Mouse (Mus musculus) cerebellum, postnatal 25 days (tissue): ENCODE results near the gene Tuft1.
"Not testable (repeated sequence)": the region's sequence is repeated elsewhere in the genome, so short reads cannot be mapped to it uniquely, and the experiment has no call there.

Experiments used
- DNase-seq, 2 experiments: peaks; one replicate each; pipeline ENCODE4 v3.0.0; 2021; ENCODE audit warnings: mixed read lengths in 2 of 2

Gene Tuft1

DNA sequence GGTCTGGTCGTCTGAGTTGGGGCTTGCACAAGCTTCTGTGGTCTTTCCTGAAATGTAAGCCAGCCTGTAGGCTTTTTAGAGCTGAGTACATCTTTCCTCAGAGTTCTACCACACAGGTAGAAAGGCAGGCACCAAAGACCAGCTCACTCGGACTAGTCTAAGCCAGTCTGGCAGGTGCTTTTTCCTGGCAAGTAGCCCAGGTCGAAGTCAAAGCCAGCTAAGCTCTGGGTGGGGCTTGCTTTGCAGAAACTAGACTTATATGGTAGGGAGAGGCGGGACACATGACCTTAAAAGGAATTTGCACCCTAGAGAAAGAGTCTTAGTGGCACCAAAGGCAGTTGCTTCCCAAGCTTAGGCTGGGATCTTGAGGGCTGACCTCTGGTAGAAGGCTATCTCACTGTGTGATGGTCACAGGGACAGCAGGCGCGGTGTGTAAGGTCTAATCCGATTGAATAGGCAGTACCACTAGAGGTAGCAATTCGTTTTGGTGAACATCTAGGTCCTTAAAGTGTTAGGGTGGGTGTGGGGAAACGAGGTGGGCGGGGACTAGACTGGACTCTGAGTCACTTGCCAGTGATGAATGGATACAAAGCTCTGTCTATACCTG, 573 bp upstream of the Tuft1 start:
- peak; percentile 16 to 19 for DNase-seq

DNA sequence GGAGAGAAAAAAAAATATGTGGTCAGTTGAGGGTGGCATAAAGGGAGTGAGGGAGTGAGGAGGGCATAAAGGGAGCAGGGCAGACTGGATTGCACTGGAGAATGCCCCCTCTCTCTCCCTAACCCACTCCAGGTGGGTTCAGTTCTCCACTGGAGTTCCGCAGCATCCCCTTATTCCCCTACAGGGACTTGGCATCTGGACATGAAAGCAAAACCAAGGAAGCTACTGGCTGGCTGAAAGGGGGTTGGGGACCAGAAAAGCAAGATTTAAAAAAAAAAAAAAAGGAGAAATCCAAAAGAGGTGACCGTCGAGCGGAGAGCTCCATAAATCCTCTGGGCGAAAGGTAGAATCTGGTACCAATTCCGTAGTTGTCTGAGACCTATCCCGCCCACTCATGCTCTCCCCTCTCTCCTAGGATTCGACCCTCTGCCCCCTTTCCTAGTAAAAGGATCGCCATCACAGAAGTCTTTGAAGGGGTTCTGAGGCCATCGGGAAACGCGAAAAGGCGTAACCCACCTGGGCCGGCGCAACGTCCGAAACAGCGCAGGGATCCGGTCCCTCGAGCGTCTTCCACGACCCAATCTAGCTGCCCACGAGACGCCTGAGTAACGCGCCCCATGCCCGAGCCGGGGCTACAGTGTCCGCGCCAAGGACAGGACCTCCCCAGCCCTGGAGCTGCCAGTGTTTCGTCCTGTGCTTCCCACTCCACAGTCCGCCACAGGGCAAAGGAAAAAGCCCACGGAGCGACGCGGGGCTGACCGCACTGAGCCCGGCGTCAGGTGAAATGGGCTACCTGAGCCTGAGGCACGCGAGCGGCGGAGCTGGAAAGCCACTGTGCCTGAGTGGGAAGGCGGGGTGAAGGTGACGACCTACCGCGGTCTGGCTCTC, 576 bp downstream of the Tuft1 start:
- DNase-seq = peak in 1 of 2 experiments; percentile 7

GRCm38 (mm10) chr3:94653967-94654366, 4.7 kb downstream of the Tuft1 start:
- not testable (repeated sequence) for DNase-seq

GRCm38 (mm10) chr3:94650409-94650808, 8.3 kb downstream of the Tuft1 start:
- DNase-seq = no peak

DNA sequence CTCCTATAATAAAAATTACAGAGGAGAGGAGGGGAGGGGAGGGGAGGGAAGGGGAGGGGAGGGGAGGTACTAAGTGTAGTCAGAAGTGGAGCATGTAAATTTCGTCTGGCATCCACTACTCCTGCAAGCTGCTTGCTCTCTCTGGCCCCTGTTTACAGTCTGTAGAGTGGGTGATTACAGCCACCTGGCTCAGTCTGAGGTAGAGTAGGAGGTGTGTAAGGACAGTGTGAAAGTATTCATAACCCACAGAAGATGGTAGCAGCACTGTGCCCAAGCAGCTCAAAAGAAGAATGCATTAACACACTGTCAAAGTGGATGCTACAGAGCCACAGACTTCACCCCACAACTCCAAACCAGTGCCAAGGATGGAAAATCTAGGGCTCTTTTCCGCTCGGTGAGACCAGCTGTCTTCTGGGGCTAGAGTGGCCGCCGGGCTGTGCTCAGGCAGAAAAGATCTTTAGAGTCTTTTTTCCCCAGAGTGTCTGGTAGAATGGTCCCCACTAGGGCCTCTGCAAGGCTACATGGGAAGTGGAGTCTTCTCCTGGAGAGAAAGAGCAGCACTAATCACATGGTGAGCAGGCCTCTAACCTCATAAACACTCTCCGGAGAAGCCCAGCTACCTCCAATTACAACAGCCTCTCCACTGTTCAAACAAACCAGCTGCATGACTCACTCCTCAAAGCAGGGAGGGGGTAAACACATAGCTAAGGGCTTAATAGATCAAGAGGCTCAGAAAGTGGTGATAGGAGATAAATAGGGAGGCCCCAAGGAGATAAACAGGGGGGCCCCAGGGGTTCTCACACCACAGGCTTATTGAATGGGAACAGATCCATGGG, 9.7 kb downstream of the Tuft1 start:
- peak in 1 of 2 experiments; percentile 6 for DNase-seq

DNA sequence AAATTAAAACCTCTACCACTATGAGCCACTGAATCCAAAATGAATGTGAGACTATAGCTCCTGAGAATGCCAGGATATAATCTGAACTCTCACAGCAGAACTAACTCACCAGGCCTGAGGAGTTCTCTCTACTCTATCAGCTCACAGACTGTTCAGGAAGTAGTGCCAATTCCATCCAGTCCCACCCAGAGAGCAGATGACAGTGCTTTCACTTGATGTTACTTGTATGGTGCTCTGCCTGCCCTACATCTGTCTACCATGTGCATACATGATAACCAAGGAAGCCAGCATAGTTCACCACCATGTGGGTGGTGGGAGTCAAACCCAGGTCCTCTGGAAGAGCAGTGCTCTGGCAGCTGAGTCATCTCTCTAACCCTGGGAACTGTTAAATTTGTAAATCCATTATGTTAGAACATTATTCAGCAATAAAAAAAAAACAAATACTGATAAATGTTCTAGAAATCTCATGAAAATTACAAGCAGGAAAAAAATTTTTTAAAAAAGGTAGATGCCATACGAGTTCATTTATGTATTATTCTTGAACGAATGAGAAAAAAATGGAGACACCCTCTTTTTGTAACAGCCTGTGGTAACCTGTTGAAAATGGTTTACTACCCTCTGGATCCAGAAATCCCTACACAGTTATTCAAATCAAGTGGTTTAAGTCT, 16.0 kb downstream of the Tuft1 start, which contains the start of gene Gm10972:
Gene Gm10972 (plus strand): TSS at position 618 of the 668 bp plus-strand sequence.
- DNase-seq = not testable (repeated sequence)

DNA sequence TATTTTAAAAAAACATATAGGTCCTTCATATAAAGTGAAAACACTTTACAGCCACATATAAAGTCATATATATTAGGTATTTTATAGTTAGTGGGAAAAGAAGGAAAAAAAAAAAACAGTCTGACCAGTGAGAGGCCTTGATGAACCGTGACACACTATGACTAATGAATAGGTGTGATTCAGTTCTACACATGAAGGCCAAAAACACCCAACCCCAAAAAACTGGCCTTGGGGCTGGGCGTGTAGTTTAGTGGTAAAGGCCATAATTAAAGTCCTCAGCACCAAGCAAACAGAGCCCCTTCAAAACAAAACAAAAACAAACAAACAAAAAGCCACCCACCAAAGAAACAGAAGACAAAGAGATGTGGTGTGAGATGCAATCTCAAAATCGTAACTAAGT, 28.8 kb downstream of the Tuft1 start:
- no peak for DNase-seq

DNA sequence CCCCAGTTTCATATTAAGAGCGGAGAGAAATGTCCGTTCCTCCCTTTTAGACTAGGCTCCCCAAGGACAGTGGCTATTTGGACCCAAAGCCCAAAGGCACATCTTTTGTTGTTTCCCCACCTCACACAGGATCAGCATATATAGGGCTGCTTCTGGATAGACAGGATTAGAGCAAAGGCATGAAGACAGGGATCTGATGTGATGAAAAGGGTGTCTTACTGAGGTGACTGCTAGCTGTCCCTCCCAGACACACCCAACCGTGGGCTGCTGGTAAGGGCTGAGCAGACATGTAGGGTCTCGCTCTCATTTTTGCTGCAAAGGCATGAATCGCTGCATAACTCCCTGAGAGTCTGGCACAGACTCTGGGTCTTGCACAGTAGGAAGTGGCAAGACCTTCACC, 30.0 kb downstream of the Tuft1 start:
- DNase-seq = no peak

- DNase-seq = no peak
These were observed 34.4 kb downstream of the Tuft1 start for GRCm38 (mm10) chr3:94624281-94624680.

DNA sequence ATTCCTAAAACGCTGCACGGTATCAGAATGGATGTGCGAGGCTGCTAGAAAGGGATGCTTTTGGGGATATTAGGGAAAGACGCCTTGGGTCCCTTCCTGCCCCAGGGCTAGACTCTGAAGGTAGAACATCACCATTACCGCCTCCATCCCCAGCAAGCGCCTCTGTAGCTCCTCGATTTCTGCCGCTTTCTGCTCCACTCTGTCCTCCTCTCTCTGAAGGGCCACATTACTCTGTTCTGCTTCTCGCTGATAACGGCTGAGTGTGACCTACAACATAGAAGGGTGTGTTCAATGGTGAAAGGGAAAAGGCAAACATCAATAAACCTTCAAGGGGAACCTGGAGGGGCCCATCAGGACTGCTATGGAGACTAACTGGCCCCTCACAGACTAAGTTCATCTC, 36.1 kb downstream of the Tuft1 start:
- no peak for DNase-seq

- no peak for DNase-seq
These were observed 36.7 kb downstream of the Tuft1 start for GRCm38 (mm10) chr3:94621740-94622507.

GRCm38 (mm10) chr3:94616717-94617116, 42.0 kb downstream of the Tuft1 start:
- DNase-seq = peak; percentile 46 to 64

- DNase-seq = no peak
These were observed 45.3 kb downstream of the Tuft1 start for GRCm38 (mm10) chr3:94613258-94613878.

- no peak for DNase-seq
These were observed 46.4 kb downstream of the Tuft1 start for GRCm38 (mm10) chr3:94612274-94612673.

DNA sequence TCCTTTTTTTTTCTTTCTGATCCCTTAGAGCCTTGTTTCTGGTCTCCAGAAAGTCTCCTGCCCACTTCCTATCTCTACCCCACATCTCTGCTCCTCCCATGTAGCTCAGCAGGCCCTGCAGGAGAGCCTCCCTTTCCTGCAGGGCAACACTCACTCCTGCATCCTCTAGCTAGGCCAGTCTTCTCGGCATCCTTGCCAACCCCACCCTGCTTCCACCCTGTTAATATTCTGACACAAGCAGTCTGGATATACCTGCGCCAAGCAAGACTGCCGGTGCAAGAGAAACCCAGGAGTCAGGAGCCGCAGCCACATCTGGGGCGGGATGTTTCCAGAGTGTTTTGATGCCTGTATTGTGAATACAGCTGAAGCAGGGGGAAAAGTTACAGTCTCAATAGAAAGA, 46.8 kb downstream of the Tuft1 start:
- DNase-seq = no peak

DNA sequence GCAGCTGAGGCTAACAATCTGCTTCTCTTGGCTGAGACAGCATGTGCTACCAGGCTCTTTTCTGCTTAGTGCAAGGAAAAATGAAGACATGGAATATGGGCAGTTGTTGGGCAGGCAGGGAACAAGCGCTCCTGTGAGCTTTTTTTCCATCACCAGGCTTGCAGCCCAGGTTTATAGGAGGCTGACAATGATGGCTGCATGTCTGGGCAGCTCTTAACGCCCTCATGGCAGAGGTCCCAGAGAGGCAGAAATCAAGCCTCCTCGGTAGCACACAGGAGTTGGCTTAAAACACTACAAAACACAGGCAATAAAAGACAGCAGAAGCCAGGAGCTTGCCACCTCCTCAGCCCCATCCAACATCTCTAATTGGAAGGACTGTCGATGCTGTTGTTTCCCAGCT, 47.3 kb downstream of the Tuft1 start:
- DNase-seq = peak; percentile 24 to 28

DNA sequence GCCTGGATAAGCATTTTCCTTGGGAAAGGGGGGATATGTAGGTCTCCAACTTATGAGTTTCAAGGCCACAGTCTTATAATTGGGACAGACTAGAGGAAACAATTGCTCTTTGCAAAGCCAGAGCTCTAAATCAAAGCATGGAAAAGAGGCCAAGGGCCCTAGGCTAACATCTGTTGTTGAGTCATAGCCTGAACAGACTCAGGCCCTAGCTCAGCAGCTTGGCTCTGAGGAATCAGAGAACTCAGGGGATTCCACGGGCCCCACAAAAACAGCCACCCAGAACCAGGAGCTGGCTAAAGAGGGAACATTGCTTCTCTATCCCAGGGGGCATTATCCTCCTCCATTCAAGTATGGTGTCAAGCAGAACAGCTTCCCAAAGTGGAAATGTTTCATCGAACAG, 48.1 kb downstream of the Tuft1 start:
- peak in 1 of 2 experiments; percentile 18 for DNase-seq

- no peak for DNase-seq
These were observed 49.1 kb downstream of the Tuft1 start for GRCm38 (mm10) chr3:94609621-94610020.

DNA sequence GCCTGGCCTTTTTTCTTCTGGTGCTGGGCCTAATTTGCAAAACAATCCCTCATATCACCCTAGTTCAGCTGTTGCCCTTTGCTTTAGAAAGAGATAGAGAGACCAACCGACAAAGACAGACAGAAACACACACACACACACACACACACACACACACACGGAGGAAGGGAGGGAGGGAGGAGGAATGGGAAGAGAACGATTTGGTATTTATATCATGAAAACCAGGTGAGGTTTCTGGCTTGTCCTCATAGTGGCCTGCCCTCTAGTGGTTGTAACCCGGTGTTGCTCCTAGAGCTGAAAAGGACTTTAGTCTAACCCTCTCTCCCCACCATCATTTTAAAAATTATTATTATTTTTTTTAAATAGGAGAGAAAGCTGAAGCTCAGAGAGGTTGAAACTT, 56.7 kb downstream of the Tuft1 start:
- peak; percentile 66 to 83 for DNase-seq

GRCm38 (mm10) chr3:94597224-94597779, 61.4 kb downstream of the Tuft1 start:
- DNase-seq = no peak

GRCm38 (mm10) chr3:94595871-94596287, 62.8 kb downstream of the Tuft1 start:
- DNase-seq = no peak
